Mouse (Mus musculus) neural tube, embryonic 15.5 days (tissue): Measurements from ENCODE around the gene Atp8b4. TPM values are rescaled to one million over a fixed set of nuclear protein-coding genes. Genes with fewer than 3 reads are reported as not detected.

ENCODE experiments used
- ATAC-seq: fragments of 200-750 bp; cut with Nextera tagmentation; 2 replicates; pipeline ENCODE4 v1.8.0; 2017; ENCODE audit warnings: mild to moderate bottlenecking, moderate TSS enrichment, moderate library complexity; ENCODE audit not compliant: low FRiP score
- H3K27ac ChIP-seq: fragments of 300-500 bp; sonication (generic); replicated peaks from 2 replicates; pipeline ENCODE4 v1.5.1; 2015; ENCODE audit warnings: mild to moderate bottlenecking, inconsistent platforms
- H3K27me3 ChIP-seq: fragments of 300-500 bp; sonication (generic); replicated peaks from 2 replicates; pipeline ENCODE4 v1.6.1; 2015; ENCODE audit warnings: inconsistent platforms
- H3K36me3 ChIP-seq: fragments of 300-500 bp; sonication (generic); 2 replicates; pipeline ENCODE4 v1.6.1; 2015; ENCODE audit warnings: inconsistent platforms
- H3K4me1 ChIP-seq: fragments of 300-500 bp; sonication (generic); 2 replicates; pipeline ENCODE4 v1.6.1; 2015; ENCODE audit warnings: inconsistent platforms
- H3K4me2 ChIP-seq: fragments of 300-500 bp; sonication (generic); 2 replicates; pipeline ENCODE4 v1.6.1; 2015; ENCODE audit warnings: inconsistent platforms, mild to moderate bottlenecking, moderate library complexity
- H3K4me3 ChIP-seq: fragments of 300-500 bp; sonication (generic); replicated peaks from 2 replicates; pipeline ENCODE4 v1.5.1; 2015; ENCODE audit warnings: mild to moderate bottlenecking, inconsistent platforms
- H3K9ac ChIP-seq: fragments of 300-500 bp; sonication (generic); replicated peaks from 2 replicates; pipeline ENCODE4 v1.6.1; 2015; ENCODE audit warnings: mild to moderate bottlenecking, inconsistent platforms
- H3K9me3 ChIP-seq: fragments of 300-500 bp; sonication (generic); replicated peaks from 2 replicates; pipeline ENCODE4 v1.6.1; 2016; ENCODE audit warnings: inconsistent platforms
- WGBS: fragments of 180-500 bp; shearing (Covaris S2); methylation state at CpG from one replicate; pipeline ENCODE4 v1.1.7; 2015; ENCODE audit warnings: mixed read lengths; 5-methylcytosine and 5-hydroxymethylcytosine counted together
- polyA plus RNA-seq: library from polyadenylated mRNA; unstranded; fragments of >200 nt; fragmentation: Nextera tagmentation; extraction: Ambion mirVana; gene quantifications from 2 replicates; pipeline ENCODE4 v1.2.1, GENCODE M21; 2015

The Atp8b4 gene
- polyA plus RNA-seq, 1 experiment from 2014 or later, result 0.08 TPM

- Histone ChIP-seq H3K4me2 (no peak overlapping the region), H3K9me3 (no peaks in the 10 kb centered on the region), H3K9ac (no peak overlapping the region), H3K27ac (no peak overlapping the region), H3K36me3 (no peaks in the 10 kb centered on the region), H3K4me3 (no peak overlapping the region), H3K27me3 (no peaks in the 10 kb centered on the region), H3K4me1 (no peaks in the 10 kb centered on the region)
- 80% methylated on average over 8 of the region's 8 CpGs for WGBS
- ATAC-seq, result no peak
These were observed 75.8 kb downstream of the Atp8b4 start for GRCm38 (mm10) chr2:126424714-126425113.

- Histone ChIP-seq H3K4me2 (no peak overlapping the region), H3K9me3 (no peaks in the 10 kb centered on the region), H3K9ac (no peak overlapping the region), H3K4me3 (no peak overlapping the region), H3K4me1 (no peaks in the 10 kb centered on the region), H3K27me3 (no peaks in the 10 kb centered on the region), H3K36me3 (no peaks in the 10 kb centered on the region), H3K27ac (no peak overlapping the region)
- 90% methylated on average over 2 of the region's 2 CpGs for WGBS
- no peak for ATAC-seq
These were observed 79.6 kb downstream of the Atp8b4 start for GRCm38 (mm10) chr2:126420901-126421300.

- no peaks in the 10 kb centered on the region for H3K36me3 ChIP-seq
- H3K27me3 ChIP-seq, result no peaks in the 10 kb centered on the region
- no peaks in the 10 kb centered on the region for H3K9me3 ChIP-seq
- no peak overlapping the region for H3K4me2 ChIP-seq
- ATAC-seq, result no peak
- 92% methylated on average over 3 of the region's 3 CpGs for WGBS
- no peak overlapping the region for H3K4me3 ChIP-seq
- no peak overlapping the region for H3K27ac ChIP-seq
- H3K9ac ChIP-seq, result no peak overlapping the region
- no peaks in the 10 kb centered on the region for H3K4me1 ChIP-seq
These were observed 81.6 kb downstream of the Atp8b4 start for GRCm38 (mm10) chr2:126418916-126419315.

- WGBS, result 77% methylated on average over 2 of the region's 2 CpGs
These were observed 83.7 kb downstream of the Atp8b4 start for GRCm38 (mm10) chr2:126416772-126417171.

GRCm38 (mm10) chr2:126415981-126416380 lies 84.5 kb downstream of the Atp8b4 start:
- Histone ChIP-seq H3K4me2 (no peak overlapping the region), H3K9ac (no peak overlapping the region), H3K4me1 (no peaks in the 10 kb centered on the region), H3K9me3 (no peaks in the 10 kb centered on the region), H3K4me3 (no peak overlapping the region), H3K36me3 (no peaks in the 10 kb centered on the region), H3K27ac (no peak overlapping the region), H3K27me3 (no peaks in the 10 kb centered on the region)
- 56% methylated on average over 4 of the region's 4 CpGs for WGBS
- no peak for ATAC-seq

More at GRCm38 (mm10) chr2:126416772-126417171, 83.7 kb downstream of the Atp8b4 start:
- Histone ChIP-seq H3K27me3 (no peaks in the 10 kb centered on the region), H3K4me1 (no peaks in the 10 kb centered on the region), H3K4me3 (no peak overlapping the region), H3K36me3 (no peaks in the 10 kb centered on the region), H3K9me3 (no peaks in the 10 kb centered on the region), H3K27ac (no peak overlapping the region), H3K9ac (no peak overlapping the region), H3K4me2 (no peak overlapping the region)
- ATAC-seq, result no peak

GRCm38 (mm10) chr2:126412759-126413158 lies 87.7 kb downstream of the Atp8b4 start:
- no peak for ATAC-seq
- Histone ChIP-seq H3K27me3 (no peaks in the 10 kb centered on the region), H3K4me1 (no peaks in the 10 kb centered on the region), H3K4me2 (no peak overlapping the region), H3K9ac (no peak overlapping the region), H3K27ac (no peak overlapping the region), H3K4me3 (no peak overlapping the region), H3K9me3 (no peaks in the 10 kb centered on the region), H3K36me3 (no peaks in the 10 kb centered on the region)

GRCm38 (mm10) chr2:126399454-126399853 lies 101.0 kb downstream of the Atp8b4 start:
- WGBS, result 88% methylated on average over 2 of the region's 2 CpGs
- H3K27me3 ChIP-seq, result no peaks in the 10 kb centered on the region
- H3K4me2 ChIP-seq, result no peak overlapping the region
- no peak overlapping the region for H3K27ac ChIP-seq
- no peak for ATAC-seq
- H3K9ac ChIP-seq, result no peak overlapping the region
- H3K36me3 ChIP-seq, result no peaks in the 10 kb centered on the region
- no peaks in the 10 kb centered on the region for H3K4me1 ChIP-seq
- no peaks in the 10 kb centered on the region for H3K9me3 ChIP-seq
- no peak overlapping the region for H3K4me3 ChIP-seq

GRCm38 (mm10) chr2:126399017-126399416 lies 101.5 kb downstream of the Atp8b4 start:
- no peaks in the 10 kb centered on the region for H3K9me3 ChIP-seq
- H3K4me2 ChIP-seq, result no peak overlapping the region
- no peak overlapping the region for H3K27ac ChIP-seq
- 79% methylated on average over 2 of the region's 2 CpGs for WGBS
- ATAC-seq, result no peak
- H3K27me3 ChIP-seq, result no peaks in the 10 kb centered on the region
- H3K36me3 ChIP-seq, result no peaks in the 10 kb centered on the region
- no peaks in the 10 kb centered on the region for H3K4me1 ChIP-seq
- H3K4me3 ChIP-seq, result no peak overlapping the region
- H3K9ac ChIP-seq, result no peak overlapping the region

- H3K9me3 ChIP-seq, result no peaks in the 10 kb centered on the region
- no peaks in the 10 kb centered on the region for H3K36me3 ChIP-seq
- no peak overlapping the region for H3K9ac ChIP-seq
- no peaks in the 10 kb centered on the region for H3K27me3 ChIP-seq
- no peak overlapping the region for H3K4me2 ChIP-seq
- no peak for ATAC-seq
- H3K27ac ChIP-seq, result no peak overlapping the region
- H3K4me1 ChIP-seq, result no peaks in the 10 kb centered on the region
- H3K4me3 ChIP-seq, result no peak overlapping the region
- 71% methylated on average over 2 of the region's 2 CpGs for WGBS
These were observed 102.3 kb downstream of the Atp8b4 start for GRCm38 (mm10) chr2:126398216-126398615.

GRCm38 (mm10) chr2:126397513-126397912 lies 103.0 kb downstream of the Atp8b4 start:
- Histone ChIP-seq H3K4me2 (no peak overlapping the region), H3K9ac (no peak overlapping the region), H3K9me3 (no peaks in the 10 kb centered on the region), H3K4me3 (no peak overlapping the region), H3K36me3 (no peaks in the 10 kb centered on the region), H3K27ac (no peak overlapping the region), H3K4me1 (no peaks in the 10 kb centered on the region), H3K27me3 (no peaks in the 10 kb centered on the region)
- no peak for ATAC-seq
- 80% methylated on average over 8 of the region's 8 CpGs for whole genome bisulfite sequencing

- no peak overlapping the region for H3K4me3 ChIP-seq
- no peak for ATAC-seq
- no peaks in the 10 kb centered on the region for H3K36me3 ChIP-seq
- H3K4me2 ChIP-seq, result no peak overlapping the region
- H3K27me3 ChIP-seq, result no peaks in the 10 kb centered on the region
- no peaks in the 10 kb centered on the region for H3K4me1 ChIP-seq
- H3K9me3 ChIP-seq, result no peaks in the 10 kb centered on the region
- no peak overlapping the region for H3K27ac ChIP-seq
- WGBS, result 75% methylated on average over 2 of the region's 2 CpGs
- no peak overlapping the region for H3K9ac ChIP-seq
These were observed 105.5 kb downstream of the Atp8b4 start for GRCm38 (mm10) chr2:126394924-126395323.

GRCm38 (mm10) chr2:126387458-126388037 lies 112.9 kb downstream of the Atp8b4 start:
- no peak overlapping the region for H3K4me2 ChIP-seq
- H3K27me3 ChIP-seq, result no peaks in the 10 kb centered on the region
- no peak for ATAC-seq
- no peaks in the 10 kb centered on the region for H3K36me3 ChIP-seq
- H3K4me3 ChIP-seq, result no peak overlapping the region
- H3K9me3 ChIP-seq, result no peaks in the 10 kb centered on the region
- no peaks in the 10 kb centered on the region for H3K4me1 ChIP-seq
- no peak overlapping the region for H3K27ac ChIP-seq
- WGBS, result 78% methylated on average over 8 of the region's 8 CpGs
- H3K9ac ChIP-seq, result no peak overlapping the region

GRCm38 (mm10) chr2:126386056-126386455 lies 114.4 kb downstream of the Atp8b4 start:
- no peak overlapping the region for H3K4me2 ChIP-seq
- H3K36me3 ChIP-seq, result no peaks in the 10 kb centered on the region
- no peaks in the 10 kb centered on the region for H3K27me3 ChIP-seq
- H3K4me3 ChIP-seq, result no peak overlapping the region
- H3K4me1 ChIP-seq, result no peaks in the 10 kb centered on the region
- H3K9ac ChIP-seq, result no peak overlapping the region
- no peak overlapping the region for H3K27ac ChIP-seq
- no peaks in the 10 kb centered on the region for H3K9me3 ChIP-seq
- no peak for ATAC-seq
